Mouse (Mus musculus) 416B (cell line): Measurements from ENCODE around the gene Mrtfa.

Source experiments
- DNase-seq: peaks from one replicate; pipeline ENCODE4 v3.0.0; 2011; ENCODE audit warnings: low read depth

Mrtfa gene

DNA sequence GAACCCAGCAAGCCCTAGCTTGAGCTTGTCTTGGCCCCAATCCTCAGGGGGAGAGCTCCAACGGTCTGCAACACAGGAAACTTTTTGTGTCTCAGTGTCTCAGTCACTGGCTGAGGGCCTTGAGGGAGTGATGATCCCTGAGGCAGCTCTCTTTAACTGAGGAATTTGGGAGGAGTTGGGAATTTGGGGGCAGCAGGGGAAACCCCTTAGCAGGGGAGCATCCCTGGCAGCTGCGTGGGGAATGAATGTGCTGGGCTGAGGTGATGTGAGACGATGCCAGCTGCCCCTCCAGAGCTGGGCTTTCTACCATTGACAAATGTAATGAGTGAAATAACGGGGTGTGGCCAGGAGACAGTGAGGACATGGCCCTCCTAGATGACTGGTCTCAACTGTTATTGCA lies 4.9 kb upstream of the Mrtfa start:
- no peak for DNase-seq

DNA sequence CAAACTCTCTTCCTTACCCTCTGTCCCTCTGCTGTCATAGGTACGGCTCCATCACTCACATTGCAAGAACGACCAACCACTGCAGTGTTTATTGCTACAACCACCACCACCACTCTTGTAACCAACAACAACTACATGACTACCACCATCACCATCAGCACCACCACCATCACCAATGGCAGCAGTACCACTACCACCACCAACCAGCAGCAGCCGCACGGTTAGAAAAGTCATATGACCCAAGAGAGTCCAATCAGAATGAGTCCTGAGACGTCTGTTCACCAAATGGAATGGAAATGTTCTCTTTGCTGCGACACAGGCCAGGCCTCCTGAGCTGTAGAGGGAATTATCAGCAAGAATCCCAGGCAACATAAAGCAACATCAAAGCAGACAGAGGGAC lies 4.2 kb upstream of the Mrtfa start:
- DNase-seq: no peak

DNA sequence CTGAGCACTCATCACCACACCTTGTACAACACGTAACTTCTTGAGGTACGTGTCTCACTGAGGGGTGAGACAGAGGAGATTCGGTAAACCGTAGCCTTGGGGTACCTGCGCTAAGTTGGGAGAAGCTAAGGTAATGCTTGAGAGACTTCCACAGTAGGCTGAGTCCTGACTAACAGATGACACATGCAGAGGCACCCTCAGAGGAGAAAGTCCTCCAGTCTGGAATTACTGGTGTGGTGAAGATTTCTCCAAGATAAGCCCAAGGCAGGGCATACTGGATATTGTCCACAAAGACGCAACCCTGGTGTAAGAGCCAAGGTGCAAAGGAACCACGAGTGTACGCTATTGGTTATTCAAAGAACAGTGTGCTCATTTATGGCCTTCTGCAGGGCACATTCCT lies 2.3 kb upstream of the Mrtfa start:
- DNase-seq: no peak

DNA sequence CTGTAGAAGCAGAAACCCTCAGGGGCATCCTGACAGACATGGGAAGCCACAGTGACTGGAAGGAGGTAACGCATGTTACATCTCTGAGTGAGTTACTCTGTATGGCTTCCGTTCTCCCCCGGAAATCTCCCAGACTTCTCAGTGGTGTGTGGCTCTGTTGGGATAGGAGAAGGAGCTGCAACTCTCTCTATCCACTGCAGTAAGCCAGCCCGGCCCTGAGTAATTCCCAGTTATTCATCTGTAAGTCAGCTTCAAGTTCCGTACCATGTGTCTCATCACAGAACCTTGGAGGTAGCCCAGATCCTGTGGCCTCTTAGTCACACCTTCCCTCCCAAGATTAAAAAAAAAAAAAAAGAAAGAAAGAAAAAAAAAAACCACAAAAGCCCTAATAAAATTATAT lies 1.8 kb upstream of the Mrtfa start:
- DNase-seq: no peak

DNA sequence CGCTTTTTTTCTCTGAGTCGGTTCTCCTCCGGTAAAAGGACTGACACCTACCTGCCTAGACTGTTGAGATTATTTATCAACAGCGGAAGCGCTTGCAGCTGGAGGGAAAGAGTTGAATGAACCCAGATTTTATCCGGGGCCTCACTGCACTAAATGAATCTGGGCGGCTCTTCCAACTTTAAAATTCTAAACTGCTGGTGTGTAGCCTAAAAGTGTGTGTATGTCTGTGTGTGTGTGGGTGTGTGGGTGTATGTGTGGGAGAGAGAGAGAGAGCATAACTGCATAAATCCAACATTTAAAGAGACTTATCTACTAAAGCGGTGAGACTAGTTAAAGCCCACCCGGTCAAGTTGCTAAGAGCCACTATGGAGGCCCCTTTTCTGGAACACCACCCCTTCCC lies 746 bp upstream of the Mrtfa start:
- no peak for DNase-seq

DNA sequence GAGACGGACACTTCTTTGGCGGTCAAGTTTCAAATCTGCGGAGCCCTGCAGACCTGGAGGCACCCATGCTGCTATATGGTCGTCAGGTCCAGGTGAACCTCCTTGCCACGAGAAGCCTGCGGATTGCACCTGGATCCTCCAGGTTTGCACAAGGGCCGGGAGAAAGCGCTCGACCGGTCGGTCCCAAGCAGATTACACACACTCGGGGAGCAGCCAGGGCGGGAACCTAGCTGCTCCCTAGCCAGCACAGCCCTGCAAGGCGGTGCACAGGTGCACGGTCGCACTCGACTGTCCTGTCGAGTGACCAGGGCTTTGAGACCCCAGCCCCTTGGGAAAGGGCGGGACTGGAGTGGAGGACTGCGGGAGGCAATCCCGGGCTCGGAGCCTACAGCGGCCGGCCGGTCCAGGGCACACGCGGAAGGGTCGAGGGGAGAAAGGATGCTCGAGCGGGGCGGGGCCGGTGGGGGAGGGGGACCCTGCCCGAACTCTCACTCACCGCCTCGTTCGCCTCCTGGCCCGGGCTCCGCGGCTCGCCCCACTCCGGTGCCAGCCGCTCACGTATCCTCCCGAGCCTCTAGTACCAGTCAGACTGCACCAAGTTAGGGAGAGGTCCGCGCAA lies 437 bp downstream of the Mrtfa start:
- DNase-seq: peak; percentile 43

DNA sequence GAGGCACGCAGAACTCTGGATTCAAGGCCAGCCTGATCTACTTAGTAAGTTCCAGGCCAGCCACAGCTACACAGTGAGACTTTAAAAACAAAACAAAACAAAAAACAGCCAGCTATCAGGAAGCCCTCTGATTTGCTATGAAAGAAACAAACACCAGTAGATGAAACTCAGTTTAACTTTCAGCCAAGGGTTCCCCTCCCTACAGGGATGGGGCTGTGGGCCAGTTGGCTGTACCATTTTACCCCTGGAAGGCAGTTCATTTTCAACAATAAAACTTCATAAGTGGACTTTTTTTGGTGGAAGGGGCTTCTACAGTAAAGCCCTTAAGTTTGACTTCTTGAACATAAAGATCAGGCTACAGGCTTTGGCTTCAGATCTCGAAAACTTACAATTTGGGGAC lies 1.5 kb downstream of the Mrtfa start:
- no peak for DNase-seq

DNA sequence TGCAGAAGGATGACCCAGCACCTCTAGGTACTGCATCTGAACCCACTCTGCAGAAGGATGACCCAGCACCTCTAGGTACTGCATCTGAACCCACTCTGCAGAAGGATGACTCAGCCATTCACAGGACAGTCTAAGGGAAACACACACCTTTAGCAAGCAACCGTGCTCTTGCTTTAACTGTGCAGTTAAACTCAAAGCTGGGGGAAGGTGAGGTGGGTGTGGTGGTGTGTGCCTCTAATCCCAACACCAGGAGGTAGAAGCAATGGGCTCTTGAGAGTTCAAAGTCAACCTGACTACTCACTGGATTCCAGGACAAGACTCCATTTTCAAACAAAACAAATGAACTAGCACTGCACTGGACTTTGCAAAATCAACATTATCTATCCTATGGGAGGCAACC lies 5.6 kb downstream of the Mrtfa start:
- no peak for DNase-seq

DNA sequence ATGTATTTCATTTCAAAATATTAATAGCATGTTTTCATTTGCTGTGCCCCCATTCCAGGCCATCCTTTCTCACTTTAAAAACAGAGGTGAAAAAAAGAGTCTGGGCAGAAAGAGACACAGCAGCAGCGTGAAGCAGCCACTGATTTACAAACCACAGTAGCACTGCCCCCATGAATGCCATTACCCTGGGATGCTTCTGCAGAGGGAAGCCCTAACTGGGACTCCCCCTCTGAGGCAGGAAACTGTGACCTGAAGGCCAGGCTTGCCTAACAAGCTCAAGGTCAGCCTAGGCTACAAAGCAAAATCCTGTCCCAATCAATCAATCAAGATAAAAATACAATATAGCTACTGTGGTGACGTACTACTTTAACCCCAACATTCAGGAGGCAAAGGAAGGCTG lies 9.3 kb downstream of the Mrtfa start:
- peak; percentile 59 for DNase-seq

DNA sequence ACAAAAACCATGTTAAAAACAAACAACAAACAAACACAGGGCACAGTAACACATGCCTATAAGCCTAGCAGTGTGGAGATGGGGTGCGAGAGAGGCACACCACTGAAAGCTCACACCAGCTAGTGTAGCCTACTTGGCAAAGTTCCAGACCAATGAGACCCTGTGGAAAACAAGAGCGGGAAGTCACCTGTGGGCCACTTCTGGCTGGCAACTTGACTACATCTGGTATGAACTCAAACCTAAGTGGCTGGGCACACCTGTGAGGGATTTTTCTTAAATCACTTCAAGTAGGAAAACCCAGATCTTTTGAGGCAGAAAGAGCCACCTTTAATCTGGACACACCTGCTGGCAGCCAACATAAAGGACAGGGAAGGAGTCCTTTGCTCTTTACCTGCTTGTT lies 11.0 kb downstream of the Mrtfa start:
- DNase-seq: no peak

DNA sequence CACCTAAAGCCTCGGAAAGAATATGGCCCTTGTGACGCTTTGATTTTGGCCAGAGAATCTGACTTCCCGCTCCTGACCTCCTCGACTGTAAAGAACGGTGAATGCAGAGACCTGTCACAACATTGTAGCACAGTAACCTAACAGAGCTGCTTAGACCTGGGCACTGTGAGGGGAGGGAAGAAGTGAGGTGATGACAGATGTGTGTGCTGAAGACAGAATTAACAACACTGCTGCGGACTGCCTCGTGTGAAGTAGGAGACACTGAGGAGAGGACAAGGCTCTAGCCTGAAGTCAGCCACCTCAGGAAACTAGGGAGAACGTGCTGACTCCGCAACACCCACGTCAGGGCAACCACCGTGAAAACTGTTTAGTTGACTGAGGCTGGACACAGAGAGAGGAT lies 11.9 kb downstream of the Mrtfa start:
- DNase-seq: no peak

DNA sequence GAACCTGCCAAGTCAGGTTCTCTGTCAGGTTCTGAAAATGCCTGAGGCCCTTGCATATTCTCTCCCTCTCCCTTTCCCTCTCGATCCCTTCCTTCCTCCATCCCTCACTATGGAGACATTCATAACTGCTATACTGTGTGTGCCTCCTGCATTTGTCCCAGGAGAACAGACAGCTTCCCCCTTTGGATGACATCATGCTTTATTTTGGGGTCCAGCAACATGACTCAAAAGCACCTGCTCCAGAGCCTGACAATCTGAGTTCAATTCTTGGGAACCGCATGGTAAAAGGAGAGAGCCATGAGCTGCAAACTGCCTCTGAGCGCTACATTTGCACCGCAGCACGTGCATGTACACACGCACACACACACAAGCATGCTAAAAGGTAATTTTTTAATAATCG lies 12.7 kb downstream of the Mrtfa start:
- no peak for DNase-seq

DNA sequence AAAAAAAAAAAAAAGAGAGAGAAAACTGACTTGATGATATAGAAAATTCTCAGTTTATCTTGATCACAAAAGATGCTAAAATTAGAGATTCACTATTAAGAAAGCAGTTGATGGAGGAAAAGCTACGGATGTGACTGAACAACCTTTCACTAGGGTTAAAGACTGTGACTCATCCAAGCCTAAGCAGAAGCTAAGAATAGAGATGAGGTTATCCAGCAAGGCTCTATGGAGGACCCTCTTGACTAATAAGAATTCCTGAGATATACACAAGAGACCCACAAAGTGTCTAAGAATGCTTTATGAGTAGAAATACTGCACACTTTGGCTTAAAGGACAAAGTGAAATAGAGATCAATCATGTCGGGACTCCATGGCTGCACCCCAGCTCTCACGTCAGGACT lies 14.9 kb downstream of the Mrtfa start:
- DNase-seq: peak; percentile 79

DNA sequence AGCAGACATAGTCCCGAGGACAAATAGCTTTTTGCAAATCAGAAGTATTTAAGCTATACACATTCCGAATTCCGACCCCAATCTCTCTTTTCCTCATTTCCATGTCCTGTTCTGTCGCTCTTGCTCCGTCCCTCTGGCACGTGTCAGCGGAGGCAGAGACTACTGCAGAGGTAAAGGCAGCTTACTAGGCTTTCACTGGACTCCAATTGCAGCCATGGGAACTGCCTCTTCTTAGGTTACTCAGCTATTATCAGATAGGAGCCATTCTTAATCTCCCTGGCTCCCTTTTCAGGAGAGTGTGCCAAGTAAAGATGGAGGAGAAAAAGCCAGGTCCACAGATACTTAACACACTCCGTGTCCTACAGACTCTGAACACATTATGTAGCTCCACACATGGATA lies 18.3 kb downstream of the Mrtfa start:
- DNase-seq: no peak

DNA sequence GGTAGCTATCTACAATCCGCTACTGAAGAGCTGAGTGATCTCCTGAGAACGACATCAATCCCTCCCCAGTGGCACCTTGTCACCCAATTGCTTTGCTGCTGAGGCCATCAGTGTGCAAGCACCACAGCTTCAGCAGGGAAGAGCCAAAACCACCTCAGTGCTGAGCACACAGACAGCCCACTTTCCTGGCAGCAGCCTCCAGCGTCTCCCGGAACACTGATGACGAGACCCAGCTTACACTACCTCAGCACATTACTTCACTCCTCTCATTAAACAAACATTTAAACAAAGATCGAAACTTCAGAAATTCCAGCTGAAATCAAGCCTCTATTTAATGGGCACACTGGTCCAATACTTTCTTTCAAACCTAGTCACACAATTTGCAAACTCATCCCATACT lies 21.8 kb downstream of the Mrtfa start:
- no peak for DNase-seq

DNA sequence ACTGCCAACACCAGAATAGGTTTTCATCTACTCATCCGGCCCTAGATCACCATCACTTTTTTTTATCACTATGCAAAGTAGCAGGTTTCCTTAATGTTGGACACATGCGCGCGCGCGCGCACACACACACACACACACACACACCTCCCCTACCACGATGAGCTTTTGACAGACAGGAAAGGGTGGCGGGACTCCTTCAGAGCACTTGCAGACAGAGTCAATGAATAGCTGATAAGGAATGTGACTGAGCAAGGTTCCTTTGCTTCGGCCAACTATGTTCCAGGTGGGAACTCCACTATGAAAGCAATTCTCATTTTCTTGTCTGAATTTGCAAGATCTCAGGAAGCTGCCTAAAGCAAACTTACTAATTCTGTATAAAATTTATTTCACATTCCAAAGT lies 22.7 kb downstream of the Mrtfa start:
- DNase-seq: peak; percentile 46

DNA sequence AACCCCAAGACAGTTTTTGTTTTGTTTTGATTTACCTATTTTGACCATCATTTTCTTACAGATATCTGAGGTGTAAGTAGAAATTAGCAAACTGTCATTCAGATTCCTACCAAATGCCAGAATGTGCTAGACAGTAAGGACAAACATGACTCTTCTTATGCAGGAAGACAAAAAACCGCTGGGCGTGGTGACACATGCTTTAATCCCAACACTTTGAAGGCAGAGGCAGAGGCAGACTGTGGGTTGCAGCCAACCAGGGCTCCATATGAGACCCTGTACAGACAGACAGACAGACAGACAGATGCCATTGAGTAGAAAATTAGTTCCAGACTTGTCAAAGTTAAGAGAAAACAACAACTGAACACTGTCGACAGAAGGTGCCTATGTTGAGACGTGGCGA lies 24.3 kb downstream of the Mrtfa start:
- no peak for DNase-seq

DNA sequence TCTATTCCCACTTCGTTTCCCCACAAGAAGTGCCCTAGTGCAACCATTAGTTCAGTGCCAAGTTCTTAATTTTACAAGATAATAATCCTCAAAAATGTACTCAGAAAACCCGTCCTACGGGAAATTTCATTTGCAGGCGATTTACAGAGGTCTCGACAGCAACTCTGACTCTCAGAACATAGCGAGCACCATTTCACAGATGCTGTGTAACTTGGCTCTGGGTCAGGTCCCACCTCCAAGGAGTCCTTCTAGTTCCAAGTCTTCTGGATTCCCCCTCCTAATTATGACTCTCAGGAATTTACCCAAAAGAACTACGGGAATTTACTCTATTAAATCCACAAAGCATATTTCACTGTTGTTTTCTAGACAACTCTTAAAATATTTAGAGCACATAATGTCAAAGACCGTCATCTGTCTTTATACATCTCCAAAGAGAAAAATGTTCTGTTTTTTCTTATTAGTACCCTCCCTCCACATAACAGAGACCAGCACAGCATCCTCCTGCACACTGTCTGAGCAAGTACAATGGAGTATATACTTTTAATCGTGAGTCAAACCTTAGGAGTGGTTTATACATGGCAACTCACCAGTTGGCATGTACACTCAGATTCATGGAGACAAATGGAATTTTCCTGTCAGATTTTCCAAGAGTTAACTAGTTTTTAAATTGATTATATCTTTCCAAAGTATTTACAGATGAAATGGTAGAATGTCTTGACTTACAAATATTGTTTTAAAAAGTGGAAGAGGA lies 25.8 kb downstream of the Mrtfa start:
- no peak for DNase-seq

DNA sequence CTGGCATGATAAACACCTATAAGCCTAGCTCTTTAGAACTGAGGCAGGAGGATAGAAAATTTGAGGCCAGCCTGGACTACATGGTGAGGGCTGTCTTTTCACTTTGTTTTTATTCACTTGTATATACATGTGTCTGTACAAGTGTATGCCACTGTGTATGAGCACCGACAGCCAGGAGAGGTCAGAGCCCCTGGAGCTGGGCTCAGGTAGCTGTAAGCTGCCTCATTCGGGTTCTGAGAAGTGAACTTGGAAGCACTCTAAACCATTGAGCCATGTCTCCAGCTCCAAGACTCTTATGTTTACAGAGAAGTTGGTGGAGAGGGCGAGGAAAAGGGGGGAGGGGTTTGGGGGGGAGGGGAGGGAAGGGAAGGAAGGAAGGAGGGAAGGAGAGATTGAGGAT lies 29.0 kb downstream of the Mrtfa start:
- no peak for DNase-seq

DNA sequence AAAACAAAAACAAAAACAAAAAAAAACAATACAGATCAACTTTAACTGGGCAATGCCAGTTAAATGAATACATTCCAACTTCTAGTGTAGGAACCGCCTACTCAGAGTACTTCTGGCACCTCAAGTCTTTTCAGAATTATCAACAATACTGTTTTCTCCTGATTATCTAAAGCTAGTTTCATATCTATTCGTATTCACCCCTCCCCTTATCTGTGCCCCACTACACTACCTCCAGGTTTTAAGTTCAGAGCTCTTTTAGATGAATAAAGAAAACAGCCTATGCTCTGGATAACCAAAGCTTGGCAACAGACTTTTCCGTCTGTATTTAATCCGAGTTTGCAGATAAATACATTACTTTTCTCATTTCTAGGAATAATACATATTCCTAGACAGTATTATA lies 29.9 kb downstream of the Mrtfa start:
- DNase-seq: no peak

DNA sequence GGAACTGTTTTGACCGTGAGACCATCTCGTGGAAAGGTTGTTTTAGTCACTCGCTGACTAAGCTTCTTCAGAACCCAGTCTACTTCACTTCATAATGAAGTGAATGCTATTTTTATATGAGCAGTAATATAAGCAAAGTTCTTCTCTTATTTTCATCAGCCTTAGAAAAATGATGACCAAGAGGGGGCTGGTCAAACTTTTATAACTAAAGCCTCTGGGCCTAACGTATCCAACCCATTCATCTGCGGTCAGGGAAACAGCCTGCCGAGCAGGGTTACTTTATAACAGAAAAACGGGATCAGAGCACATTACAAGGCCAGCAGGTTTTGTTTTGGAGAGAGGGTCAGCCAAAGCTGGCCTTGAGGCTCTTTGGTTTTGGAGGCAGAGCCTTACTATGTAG lies 31.3 kb downstream of the Mrtfa start:
- DNase-seq: no peak

DNA sequence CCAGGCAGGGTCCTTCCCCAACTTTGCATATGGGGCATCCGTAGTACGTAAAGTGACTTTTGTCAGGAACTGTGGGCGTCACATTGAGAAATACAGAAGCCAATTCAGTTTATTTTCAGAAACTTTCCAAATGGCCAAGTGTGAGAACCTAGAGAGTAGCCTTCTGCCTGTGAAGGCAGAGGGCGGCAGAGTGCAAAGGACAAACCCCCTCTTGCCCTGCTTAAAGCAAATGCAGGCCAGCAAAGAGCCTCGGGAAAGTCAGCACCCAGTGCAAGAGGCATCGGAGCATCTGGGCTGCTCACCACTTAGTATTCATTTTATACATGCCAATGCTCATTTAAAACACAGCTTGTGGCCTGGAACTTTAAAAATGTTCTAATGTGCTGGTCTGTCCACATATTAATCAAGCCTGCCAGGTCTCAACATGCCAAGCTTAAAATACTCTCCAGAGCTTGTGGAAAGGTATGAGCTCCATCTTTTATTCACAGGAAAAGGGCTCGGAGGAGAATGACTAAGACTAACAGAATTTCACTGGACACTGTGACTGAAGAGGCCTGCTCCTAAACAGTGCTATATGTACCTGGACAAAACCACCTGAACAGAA lies 31.9 kb downstream of the Mrtfa start:
- DNase-seq: peak; percentile 41

DNA sequence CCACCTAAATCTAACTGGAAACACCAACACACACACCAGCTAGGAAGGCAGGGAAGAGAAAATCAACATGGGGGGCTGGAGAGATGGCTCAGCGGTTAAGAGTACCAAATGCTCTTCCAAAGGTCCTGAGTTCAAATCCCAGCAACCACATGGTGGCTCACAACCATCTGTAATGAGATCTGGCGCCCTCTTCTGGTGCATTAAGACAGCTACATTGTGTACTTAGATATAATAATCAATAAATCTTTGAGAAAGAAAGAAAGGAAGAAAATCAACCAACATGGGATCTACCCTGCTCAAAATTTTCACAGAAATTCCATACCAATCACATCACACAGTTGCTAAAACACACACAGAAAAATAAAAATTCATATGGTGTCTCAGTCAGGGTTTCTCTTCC lies 34.1 kb downstream of the Mrtfa start:
- no peak for DNase-seq

DNA sequence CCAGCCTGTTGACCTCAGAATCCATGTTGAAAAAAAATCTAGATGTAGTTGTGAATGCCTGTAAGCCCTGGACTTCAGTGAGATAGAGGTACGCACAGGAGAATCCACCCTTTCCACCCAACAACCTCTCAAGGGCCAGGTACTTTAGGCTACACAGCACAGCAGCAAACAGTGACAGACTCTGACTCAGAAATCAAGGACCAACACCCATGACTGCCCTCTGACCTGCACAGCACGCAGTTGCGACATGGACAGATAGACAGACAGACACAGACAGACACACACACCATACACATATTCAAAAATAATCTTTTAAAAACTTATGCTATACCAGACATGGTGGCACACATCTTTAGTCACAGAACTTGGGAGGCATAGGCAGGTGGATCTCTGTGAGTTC lies 34.7 kb downstream of the Mrtfa start:
- DNase-seq: no peak
